Mouse (Mus musculus) common myeloid progenitor, adult 5-6 weeks (primary cell): ENCODE data around the gene Vmn2r117. TPM values are rescaled to one million over a fixed set of nuclear protein-coding genes. Genes with fewer than 3 reads are reported as not detected.
"Not testable (repeated sequence)": the region's sequence is repeated elsewhere in the genome, so short reads cannot be mapped to it uniquely, and the experiment has no call there.

ENCODE experiments used
- ATAC-seq: replicated peaks from 2 replicates; pipeline ENCODE4 v1.8.0; 2016; ENCODE audit warnings: low read depth, mild to moderate bottlenecking, moderate TSS enrichment, inconsistent platforms; ENCODE audit not compliant: poor library complexity, severe bottlenecking
- total RNA-seq: library from RNA; stranded (forward); fragments of 200-1000, 187-1606 nt; gene quantifications from 2 replicates; pipeline ENCODE4 v1.2.3, GENCODE M21; 2017

Vmn2r117 gene
- not detected in 2 replicates for total RNA-seq

DNA sequence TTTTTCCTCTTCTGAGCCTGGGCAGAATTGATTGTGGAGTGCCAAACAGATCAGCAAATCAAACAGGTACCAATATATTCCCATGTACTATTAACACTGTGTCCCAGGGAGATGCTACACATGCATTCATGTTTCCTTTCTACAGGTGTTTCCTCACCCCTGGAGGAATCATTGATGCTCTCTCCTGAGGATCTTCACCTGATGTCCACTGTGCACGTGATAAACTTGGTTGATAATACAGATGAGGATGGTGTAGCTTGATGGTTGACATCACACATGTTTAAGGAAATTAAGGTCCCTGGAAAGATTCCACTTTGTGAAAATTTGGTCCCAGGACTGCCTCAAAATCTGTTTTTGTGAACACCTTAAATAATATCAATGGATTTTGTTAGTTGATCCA, at the start of gene Vmn2r117:
Gene Vmn2r117 (minus strand): TSS at position 101 of the 400 bp plus-strand sequence.
- not testable (repeated sequence) for ATAC-seq

- ATAC-seq, result peak; percentile 74; the same call in 1 of the 2 replicates
Measured at GRCm38 (mm10) chr17:23522941-23523732, 43.6 kb upstream of the Vmn2r117 start.

DNA sequence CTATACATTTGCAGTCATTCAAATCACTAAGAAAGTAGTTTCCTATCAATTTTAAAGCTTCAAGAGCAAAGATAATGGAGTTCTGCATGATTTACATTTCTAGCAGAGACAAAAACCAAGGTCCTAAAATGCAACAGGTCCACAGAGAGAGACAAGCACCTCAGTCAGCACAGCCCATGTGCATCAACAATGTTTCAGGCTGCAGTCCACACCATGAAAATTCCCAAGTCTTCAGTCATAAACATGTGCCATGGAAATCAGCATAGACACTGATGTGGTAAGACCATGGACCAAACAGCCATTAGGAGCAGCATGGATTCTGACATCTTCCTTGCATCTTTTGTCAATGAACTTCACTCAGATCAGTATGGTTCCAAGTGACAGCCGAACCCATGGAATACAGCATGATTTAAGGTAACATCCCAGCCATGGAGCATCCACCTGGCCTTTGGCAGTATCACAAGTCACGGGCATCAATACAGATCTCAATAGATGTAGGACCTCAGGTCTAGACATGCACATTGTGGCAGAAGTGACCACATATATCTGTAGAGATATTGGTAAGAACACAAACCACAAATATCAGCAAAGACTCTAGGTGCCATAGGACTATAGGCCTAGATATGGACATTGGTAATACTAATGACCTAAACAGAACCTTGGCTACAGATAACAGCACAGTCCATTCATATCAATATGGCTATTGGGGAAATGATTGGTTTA, 39.4 kb upstream of the Vmn2r117 start:
- ATAC-seq, result no peak

DNA sequence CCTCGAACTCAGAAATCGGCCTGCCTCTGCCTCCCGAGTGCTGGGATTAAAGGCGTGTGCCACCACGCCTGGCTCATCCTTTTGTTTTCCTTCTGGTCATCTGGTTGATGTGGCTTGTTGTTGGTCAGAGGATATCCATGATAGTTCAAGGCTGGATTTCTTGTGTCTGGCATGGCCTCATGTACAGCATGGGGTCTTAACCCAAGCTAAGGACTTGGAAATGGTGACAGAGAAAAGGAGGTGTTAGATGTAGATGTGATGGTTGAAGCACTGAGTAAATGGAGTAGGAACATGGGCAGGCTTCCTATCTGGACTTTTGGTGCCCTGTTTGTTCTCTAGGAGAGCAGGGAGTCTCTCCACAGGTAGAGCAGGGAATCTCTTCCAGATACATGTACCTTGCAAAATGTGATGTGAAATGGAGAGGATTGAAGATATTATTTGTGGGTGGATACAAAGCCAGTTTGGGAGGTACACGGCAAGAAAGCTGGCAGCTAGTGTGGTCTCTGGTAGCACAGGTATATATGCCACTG, 46.3 kb downstream of the Vmn2r117 start:
- ATAC-seq, result no peak

Other genes with a start within 250 kb of the Vmn2r117 start
- not detected in 2 replicates for gene Vmn2r114, start 167.2 kb downstream of the Vmn2r117 start, total RNA-seq
- gene Vmn2r115, start 136.0 kb downstream of the Vmn2r117 start, total RNA-seq, result not detected in 2 replicates
- gene Vmn2r116, start 95.1 kb downstream of the Vmn2r117 start, total RNA-seq, result not detected in 2 replicates
- 8.9 and 10.1 TPM in 2 replicates for gene Zfp213, start 84.5 kb upstream of the Vmn2r117 start, total RNA-seq
- gene Zfp13, start 119.8 kb upstream of the Vmn2r117 start, total RNA-seq, result 0.14 and 1.8 TPM in 2 replicates
- not detected in 2 replicates for gene Zscan10, start 121.2 kb upstream of the Vmn2r117 start, total RNA-seq
- 0.24 TPM in 1 of 2 replicates, not detected in the other for gene Mmp25, start 165.6 kb upstream of the Vmn2r117 start, total RNA-seq
- not detected in 2 replicates for gene Bicdl2, start 180.8 kb upstream of the Vmn2r117 start, total RNA-seq
- gene Hcfc1r1, start 193.9 kb upstream of the Vmn2r117 start, total RNA-seq, result 19.2 and 26.9 TPM in 2 replicates
- gene Thoc6, start 194.2 kb upstream of the Vmn2r117 start, total RNA-seq, result 44.6 and 55.5 TPM in 2 replicates
- 10.1 and 13.2 TPM in 2 replicates for gene Tnfrsf12a, start 197.8 kb upstream of the Vmn2r117 start, total RNA-seq
- gene Cldn6, start 199.6 kb upstream of the Vmn2r117 start, total RNA-seq, result 1.3 TPM in 1 of 2 replicates, not detected in the other
- gene Cldn9, start 204.3 kb upstream of the Vmn2r117 start, total RNA-seq, result not detected in 2 replicates
- not detected in 2 replicates for gene 1520401A03Rik, start 243.1 kb upstream of the Vmn2r117 start, total RNA-seq
- gene Pkmyt1, start 246.6 kb upstream of the Vmn2r117 start, total RNA-seq, result 14.3 and 28.1 TPM in 2 replicates